Mouse (Mus musculus) adipose tissue, adult 10 weeks (tissue): ENCODE data around the gene Mfap3l. TPM values are rescaled to one million over a fixed set of nuclear protein-coding genes. Genes with fewer than 3 reads are reported as not detected.

Experiments
- polyA plus RNA-seq: library from polyadenylated mRNA; stranded (reverse); fragments of 350-450 nt; fragmentation: Illumina TruSeq; extraction: RNeasy Lipid Tissue Mini Kit (QIAGEN cat#74804); gene quantifications from one replicate; pipeline ENCODE4 v1.2.3, GENCODE M21; 2014; ENCODE audit warnings: low read depth, low replicate concordance

The Mfap3l gene
- polyA plus RNA-seq: 36.2 TPM

DNA sequence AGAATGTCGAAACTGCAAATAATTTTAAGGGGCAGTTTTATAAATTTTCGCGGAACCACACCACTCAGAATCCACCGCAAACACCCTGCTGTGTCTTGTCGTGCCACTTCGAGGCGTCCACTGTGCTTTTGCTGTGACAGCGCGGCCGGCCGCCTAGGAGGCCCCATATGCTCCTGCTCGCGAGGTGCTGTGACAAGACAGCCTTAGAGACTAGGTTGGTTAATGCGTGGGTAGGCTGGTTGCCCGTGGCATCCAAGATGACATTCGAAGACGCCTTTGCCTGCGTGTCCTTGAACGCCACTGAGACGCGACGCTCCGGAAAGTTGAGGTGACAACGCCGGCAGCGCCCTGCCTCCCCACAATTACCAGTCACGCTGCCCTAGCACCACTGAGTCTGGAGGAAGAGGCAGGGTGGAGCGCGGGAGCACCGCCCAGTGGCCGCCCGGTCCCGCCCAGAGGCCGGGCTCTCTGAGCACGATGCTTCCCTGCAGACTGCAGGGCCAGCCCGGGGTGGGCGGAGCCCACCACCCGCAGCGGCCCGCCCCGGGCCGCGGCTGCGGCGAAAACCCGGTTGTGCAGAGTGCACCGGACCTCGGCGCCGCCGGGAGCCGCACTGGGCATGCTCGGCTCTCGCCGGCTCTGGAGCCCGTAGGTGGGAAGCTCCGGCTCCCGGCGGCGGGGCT lies at the start of gene Mfap3l:
Gene Mfap3l, plus strand, starts transcription at position 578 of the 683 bp plus-strand sequence.

Other genes starting within 250 kb of the Mfap3l start
- gene Gm10283, start 129.6 kb upstream of the Mfap3l start, polyA plus RNA-seq: not detected
- 0.20 TPM for gene Aadat, start 126.9 kb upstream of the Mfap3l start, polyA plus RNA-seq